Mouse (Mus musculus): ENCODE data around the gene Usp3.

Gene Usp3

DNA sequence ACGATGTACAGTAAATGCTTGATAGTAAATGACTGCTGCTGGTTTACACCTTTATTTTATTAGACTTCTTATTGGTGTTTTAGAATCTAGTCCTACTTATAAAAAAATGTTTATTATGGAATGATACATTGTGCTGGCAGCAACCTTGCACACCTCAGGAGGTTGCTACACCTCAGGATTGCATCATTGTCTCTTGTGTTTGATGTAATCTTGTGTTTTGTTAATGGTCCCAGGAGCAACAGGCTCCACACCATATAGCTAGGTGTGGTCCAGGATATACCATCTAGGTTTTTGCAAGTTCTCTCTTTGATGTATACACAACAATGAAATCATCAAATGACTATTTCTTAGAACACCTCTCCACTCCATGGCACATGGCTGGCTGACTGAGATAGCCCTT lies 11.0 kb upstream of the Usp3 start:
- DNase-seq (ENCODE audit: low read depth, low spot score), result no peak

DNA sequence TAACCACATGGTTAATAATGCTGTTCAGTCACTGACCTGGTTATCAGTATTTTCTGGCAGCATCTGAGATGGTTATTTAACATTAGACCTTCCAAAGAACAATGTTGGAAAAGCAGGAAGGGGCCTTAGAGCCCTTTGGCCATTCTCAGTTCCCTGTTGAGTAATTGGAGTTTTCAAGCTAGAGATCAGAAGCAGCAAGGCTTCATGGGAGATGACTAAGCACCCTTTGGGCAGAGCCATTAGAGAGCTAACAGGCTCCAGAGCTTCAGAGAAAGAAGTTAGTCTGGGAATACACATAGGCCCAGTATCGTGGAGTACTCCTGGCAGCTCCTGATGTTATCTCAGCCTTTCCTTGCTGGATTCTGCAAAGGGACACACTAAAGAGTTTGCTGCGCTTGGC lies 8.1 kb upstream of the Usp3 start:
- no peak for DNase-seq (ENCODE audit: low read depth, low spot score)

DNA sequence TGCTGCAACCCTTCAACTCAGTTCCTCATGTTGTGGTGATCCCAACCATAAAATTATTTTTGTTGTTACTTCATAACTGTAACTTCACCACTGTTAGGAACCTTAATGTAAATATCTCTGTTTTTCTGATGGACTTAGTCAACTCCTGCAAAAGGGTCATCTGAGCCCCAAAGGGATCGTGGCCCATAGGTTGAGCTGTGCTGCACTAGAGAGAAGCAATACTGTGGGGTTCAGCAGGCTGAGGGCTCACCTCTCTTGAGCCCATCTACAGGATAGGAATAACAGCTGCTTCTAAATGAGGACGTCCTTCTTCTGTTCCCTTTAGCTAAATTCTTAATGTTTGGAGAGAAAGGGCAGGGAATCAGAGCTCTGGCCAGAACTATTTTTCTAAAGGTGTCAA lies 7.6 kb upstream of the Usp3 start:
- DNase-seq (ENCODE audit: low read depth, low spot score), result no peak

DNA sequence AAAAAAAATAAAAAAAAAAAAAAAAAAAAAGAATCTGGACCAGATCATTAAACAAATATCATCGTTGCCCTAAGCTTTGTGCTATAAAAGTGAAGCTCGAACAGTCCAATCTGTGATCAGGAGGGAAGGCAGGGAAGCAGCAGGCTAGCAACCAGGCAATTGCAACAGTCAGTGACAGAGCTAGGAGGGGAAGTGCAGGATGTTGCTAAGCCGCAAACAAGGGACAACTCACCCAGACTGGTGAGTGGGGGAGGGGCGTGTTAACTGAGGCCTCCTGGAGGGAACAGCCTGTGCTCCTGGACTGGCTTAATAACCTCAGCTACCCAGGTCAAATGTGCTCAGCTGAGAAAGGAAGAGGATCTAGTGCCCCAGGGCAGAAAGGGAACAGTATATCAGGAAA lies 6.6 kb upstream of the Usp3 start:
- no peak for DNase-seq (ENCODE audit: low read depth, low spot score)

DNA sequence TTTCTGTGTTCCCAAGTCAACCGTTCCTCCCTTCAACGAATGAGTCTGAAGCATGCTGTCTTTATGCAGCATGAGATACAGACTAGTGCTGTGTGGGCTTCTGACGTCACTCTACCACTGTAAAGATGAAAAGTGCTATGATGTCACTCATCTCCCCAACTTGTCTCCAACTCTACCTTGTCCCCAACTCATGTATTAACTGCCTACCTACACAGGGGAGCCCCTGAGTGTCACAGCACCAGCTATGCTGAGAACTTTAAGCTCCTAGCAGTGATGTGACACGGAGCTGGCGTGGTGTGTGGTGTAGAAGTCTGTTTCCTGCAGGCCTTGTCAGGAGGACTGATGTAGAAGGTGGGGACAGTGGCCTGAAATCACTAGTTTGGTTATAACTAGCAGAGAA lies 5.7 kb upstream of the Usp3 start:
- DNase-seq (ENCODE audit: low read depth, low spot score), result no peak

DNA sequence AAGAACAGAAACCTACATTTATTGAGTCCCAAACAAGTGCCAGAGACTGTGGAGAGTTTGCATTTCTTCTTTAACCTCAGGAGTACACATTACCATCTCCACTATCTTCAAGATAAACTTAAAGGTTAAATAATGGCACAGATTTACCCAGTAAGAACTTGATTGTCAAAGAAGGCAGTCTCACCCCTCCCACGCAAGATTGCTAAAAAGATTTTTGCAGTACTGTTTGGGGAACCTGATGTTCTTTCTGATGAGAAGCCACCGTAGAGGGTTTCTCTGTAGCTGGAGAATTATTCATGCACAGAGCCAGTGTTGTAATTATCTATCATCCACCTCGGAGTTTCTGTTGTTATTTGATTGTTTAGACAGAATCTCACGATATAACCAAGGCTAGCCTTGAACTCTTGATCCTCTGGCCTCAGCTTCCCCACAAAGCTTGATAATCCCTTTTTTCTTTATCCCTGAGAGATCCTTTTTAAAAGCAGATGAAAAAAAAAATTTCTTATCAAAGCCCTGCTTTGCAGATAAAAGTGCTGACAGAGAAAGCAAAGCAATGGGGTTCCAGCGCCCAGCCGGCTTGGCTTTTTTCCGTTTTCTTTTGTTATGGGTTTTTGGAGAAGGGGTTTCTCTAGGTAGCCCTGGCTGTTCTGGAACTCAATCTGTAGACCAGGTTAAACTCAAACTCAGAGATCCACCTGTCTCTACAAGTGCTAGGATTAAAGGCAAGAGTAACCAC lies 4.7 kb upstream of the Usp3 start:
- DNase-seq (ENCODE audit: low read depth, low spot score), result no peak

DNA sequence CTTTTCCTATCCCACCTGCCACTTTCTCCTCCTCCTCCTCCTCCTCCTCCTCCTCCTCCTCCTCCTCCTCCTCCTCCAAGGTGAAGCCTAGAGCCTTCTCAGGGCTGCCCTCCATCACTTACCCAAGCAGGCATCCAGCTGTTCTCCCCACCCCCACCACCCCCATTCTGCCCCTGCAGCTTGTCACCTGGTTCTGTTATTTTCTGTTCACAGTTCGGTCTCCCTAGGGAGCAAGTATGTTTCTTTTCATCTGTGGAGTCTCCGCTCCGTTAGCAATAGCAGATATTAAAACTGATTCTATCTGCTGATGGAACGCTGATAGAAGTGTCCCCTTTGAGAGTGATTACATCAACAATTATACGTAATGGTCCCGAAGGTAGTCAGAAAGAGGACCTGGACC lies 4.1 kb upstream of the Usp3 start:
- no peak for DNase-seq (ENCODE audit: low read depth, low spot score)

DNA sequence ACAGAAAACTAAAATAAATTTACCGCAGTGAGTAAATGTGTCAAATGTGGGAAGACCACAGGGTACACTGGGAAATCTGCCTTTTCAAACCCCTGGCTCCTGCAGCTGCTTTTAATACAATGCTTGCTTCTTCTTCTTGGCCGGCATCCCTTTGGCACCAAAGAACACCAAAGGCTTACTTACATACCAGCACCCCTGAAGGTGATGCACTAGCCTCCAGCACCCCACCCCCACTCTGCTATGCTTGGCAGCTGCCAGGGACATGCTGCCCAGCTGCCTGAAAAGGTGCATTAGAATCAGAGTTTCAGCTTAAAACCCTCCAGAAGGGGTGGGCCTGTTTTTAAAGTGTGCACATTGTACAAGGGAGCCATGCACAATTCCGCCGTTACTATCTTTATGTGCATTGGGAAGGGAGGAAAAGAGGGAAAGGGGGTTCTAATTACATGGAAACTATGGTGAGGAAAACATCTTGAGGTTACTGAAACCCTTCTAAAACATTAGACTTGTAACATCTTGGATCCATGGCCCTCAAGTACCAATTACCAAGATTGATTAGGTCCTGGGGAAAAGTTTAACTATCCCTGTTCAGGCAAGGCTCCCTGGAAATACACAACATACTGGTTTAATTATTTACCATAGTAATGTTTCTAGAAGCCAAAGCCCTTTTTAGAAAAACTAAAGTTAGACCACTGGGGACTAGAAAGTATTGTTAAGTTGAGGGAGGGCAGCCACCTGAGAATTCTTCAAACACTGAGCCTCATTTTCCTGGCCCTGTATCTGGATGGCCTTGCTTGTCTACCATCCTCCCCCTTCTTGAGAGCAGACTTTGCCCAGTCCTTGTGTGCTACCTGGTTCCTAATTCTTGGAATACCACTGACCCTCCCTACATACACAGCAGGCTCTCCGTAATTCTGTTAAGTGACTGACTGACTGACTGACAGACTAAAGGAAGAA lies 3.1 kb upstream of the Usp3 start:
- DNase-seq (ENCODE audit: low read depth, low spot score), result no peak

DNA sequence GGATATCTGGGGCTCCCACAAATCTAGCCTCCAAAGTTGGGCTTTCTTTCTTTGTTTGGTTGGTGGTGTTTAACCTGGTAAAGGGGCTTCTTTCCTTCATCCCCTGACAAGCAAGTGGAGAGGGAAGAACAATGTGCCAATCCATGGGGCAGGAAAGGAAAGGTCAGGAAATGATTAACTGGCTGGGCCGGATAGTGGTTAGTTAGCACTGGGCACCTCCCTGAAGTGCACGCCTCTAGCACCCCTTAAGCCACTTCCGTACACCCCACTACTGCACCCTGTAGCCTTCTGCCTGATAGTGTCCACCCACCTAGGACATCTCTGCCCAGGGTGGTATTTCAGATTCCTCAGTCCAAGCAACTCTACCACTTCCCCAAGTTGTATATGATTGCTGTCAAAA lies 1.1 kb upstream of the Usp3 start:
- no peak for DNase-seq (ENCODE audit: low read depth, low spot score)

DNA sequence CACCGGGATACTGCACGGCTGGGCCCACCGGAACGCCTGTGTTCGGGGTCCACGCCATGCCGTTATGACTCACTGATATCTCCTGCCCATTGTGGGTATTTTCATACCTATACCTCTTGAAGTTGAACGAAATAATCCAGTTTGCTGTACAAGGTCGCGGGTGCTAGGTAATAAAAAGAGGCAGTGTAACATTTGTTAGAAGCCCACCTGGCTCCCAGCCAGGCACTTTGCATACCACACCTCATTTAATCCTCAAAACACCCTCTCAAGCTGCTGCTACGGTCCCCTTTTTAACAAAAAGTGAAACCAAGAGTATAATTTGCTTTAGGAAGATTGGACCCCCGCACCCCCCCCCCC lies 649 bp upstream of the Usp3 start:
- DNase-seq (ENCODE audit: low read depth, low spot score), result no peak

DNA sequence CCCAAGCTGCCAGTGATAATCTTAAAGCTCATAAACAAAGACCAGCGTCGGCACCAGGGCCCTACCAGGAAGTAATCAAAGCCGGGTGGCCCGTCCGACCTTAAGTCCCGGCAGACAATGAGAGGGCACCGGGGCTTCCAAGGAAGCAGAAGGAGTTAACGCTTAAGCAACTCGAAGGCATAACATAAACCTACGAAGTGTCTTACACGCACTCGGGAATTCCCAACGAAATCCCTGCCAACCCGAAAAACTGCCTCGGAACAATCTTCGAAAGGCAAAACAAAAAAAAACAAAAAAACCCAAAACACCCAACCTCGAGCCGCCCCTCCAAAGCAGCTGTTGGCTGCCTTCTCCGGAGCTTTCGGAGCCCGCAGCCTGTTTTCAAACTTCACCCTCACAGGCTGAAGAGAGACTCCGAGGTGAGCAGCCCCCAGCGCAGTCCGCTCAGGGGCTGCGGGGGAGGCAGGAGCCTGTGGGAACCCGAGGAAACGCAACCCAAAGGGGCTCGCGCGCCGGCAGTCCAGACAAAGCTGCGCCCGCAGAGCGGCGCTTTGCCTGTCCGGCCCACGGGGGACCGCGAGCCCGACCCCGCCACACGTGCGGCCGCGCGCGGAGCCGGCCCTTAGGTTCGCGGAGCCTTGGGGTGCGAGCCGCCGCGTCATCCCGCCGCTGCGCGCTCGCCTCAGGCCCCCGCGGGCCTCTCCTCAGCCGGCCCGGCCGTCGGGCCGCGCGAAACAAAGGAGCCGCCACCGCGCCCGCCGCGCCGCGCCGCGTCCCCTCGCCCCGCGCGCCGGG lies 894 bp downstream of the Usp3 start:
- DNase-seq (ENCODE audit: low read depth, low spot score), result peak; percentile 13

DNA sequence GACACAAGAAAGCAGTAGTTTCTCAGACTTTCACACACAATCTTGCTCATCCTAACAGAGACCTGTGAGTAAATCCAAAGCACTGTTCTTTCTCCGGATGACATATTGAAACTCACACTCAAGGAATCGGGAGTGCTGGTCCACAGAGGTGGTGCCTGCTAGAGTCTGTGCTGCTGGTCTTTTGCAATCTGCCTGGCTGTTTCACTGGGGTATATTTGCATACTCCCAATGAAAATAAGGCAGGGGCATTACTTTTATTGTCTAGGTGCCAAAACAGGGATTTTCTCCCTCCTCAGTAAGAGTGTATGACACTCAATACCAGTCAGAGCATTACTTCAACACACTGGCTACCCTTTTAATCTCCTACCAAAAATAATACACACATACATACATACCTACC lies 2.9 kb downstream of the Usp3 start:
- DNase-seq (ENCODE audit: low read depth, low spot score), result no peak

DNA sequence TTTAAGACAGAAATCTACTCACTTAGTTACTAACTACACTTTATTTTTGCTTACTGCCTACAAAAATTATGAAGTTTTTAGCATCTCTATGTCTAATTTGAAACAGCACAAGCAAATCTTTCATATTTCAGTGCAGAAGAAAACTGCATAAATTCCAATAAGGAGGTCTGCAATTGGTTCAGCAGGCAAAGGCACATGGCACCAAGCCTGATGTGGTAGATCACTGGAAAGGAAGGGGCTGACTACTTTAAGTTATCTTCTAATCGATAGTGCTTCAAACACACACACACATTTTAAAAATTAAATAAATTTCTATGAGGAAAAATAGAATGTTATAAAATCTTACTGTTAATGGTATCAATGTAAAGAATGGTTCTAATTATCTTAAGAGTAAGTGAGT lies 5.9 kb downstream of the Usp3 start:
- no peak for DNase-seq (ENCODE audit: low read depth, low spot score)

DNA sequence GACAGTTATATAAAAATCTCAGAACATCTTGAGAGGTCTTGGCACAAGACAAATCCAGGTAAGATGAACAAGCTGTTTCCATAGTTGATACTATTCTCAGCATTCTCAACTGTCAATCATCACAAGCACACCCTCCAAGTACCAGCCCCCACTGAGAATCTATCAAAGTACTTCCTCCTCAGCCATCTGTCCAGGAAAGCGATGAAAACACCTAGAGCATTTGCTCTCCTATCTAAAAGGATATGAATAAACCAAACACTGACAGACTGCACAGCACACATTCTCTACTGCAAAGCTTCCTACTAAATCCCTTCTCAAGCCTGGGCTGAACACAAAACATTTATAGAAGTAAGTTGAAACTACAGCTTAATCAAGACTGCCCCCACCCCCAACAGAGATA lies 6.4 kb downstream of the Usp3 start:
- DNase-seq (ENCODE audit: low read depth, low spot score), result no peak

DNA sequence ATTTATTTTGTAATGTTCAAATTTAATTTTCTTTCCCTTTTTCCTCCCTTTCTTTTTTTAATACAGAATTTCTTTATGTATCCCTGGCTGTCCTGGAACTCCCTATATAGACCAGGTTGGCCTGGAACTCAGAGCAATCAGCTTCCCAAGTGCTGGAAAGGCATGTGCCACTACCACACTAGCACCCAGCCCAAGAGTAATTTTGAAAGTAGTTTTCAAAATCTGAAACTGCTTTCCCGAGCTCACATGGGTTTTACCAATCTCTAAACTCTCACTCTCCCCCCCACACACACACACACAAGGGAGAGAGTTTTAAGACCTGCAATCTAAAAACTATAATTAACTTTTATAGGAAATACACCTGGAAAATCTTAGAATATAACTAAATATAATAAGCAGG lies 7.8 kb downstream of the Usp3 start:
- no peak for DNase-seq (ENCODE audit: low read depth, low spot score)

DNA sequence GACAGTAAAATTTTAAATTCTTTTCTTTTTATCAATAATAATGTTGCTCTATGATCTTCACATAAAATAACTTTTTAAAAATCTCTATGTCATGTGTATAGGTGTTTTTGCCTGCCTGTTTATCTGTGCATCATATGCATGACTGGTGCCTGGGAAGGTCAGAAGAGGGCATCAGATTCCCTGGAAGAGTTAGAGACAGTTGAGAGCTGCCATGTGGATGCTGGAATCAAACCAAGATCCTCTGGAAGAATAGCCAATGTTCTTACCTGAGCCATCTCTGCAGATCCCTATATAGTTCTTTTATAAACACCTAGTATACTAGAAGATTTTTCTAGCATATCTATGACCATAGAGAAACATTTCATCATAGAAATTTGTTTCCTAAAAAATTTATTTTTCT lies 8.8 kb downstream of the Usp3 start:
- DNase-seq (ENCODE audit: low read depth, low spot score), result no peak

DNA sequence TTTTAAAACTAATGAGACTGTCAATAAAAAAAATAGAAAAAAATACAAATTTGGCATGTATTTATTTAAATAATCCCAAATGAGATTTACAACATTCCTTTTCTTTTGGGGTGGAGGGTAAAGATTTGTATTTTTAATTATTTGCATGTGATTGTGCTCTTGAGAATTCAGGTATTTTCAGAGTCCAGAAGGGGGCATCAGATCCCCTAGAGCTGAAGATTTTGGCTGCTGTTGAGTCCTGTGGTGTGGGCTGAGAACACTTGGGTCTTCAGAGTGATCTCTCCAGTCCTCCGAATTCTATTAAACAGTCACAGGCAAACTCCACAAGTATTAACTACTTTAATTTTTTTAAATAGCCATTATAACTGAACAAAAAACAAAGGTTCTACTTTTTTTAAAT lies 9.7 kb downstream of the Usp3 start:
- DNase-seq (ENCODE audit: low read depth, low spot score), result no peak

DNA sequence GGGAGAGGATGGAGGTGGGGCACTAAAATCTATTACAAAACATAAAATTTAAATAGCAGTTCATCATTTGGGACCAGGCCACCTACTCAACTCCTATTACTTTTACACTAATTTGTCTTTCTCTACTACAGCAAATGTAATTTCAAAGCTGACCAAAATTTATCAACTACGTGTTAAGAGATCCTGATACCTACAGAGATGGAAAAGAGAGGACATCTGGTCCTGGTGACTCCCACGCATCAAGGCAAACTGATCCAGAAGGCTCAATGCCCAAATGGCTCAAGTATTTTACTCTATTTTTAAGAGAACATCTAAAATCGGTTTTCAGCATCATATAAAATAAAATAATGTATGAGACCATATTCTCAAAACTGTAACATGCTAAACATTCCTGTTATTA lies 11.2 kb downstream of the Usp3 start:
- no peak for DNase-seq (ENCODE audit: low read depth, low spot score)

DNA sequence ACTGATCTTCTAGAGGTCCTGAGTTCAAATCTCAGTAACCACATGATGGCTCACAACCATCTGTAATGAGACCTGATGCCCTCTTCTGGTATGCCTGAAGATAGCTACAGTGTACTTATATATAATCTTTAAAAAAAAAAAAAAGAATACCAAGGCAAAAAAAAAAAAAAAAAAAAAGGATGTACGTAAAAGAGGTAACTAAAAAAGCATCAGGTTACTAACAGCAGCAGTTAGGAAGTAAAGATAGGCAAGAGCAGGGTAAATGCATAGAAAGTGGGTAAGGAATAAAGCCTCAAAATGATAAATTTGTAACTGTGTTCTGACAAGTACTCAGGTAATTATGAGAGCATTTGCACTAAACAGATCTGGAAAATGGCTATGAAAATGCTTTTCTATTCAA lies 12.2 kb downstream of the Usp3 start:
- no peak for DNase-seq (ENCODE audit: low read depth, low spot score)

DNA sequence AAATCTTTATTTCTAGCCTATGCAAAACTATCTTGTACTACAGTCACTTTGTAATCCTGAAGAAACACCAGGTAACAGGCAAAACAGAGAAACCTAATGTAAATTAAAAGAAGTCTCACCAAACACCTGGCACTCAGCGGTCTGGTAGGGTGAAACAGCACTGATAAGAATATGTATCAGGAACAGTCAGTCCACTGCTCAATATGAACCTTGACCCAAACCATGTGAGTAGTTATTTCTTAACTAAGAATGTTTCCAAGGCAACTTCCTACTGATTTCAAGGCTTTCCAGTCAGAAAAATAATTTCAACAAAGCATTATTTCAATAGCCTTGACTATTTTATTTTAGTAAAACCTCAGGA lies 17.1 kb downstream of the Usp3 start:
- no peak for DNase-seq (ENCODE audit: low read depth, low spot score)

DNA sequence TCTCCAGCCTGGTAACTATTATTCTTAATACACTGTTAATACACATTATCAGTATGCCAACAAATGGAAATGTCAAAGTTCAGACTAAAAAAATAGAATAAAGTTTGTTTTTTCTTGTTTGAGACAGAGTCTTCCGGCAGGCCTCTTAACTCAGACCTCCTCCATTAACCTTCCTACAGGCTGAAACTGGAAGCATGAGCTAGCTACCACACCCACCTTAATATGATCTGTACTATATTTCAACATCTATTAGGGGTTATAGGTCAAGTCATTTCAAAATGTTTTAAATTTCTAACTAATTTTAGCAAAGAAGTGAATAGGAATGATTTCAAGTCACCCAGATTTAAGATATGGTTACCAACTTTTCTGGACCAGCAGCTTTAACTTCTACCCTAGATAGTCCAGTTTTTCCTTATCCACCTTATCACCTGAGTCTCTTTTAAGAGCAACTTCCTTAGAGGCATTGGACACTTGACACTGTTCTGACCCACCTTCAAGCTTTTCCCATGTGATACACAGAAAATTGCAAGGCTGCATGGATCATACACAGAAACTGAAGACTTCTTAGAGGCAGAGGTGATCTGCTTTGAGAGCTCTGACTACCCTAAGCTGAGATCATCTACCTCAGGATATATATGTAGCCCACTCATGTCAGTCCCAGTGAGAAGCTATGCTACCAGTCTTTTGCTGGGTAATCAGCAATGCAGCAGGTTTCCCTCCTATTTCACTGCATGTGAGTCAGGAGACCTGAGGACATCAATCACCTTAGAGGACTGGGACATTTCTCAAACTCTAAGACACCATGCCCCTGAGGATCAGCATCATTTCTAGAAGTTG lies 17.7 kb downstream of the Usp3 start:
- DNase-seq (ENCODE audit: low read depth, low spot score), result no peak

Data from retina, adult 2 months (tissue).